Mouse (Mus musculus) B cell, adult 2 months (primary cell): ENCODE data around the gene Kmt5b.

Experiments used
- DNase-seq, 2 experiments: peaks; one replicate each; pipeline ENCODE4 v3.0.0; 2022

Gene Kmt5b

DNA sequence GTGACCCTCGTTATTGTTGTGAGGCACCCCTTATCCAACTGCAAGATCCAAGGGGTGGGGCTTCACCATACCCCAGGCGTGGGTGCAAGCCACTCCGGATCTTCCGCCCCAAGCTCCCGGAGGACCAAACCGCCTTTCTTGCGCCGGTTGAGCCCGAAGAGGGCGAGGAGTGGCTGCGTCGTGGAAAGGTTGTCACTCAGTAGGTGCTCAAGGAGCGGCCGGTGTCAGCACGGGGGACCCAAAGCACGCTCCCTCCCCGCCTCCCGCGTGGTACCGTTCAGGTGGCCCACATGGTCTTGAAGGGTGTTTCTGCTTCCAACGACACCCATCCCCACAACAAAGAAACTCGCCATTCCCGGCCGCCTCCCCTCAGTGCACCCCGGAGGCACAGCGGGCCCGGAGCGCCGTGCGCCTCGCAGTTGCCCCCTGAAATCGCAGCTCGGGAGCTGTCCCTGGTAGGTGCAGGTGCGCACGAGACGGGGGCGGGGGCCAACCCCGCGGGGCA is at the start of gene Kmt5b:
Kmt5b (plus strand) TSS at position 146 of the 505 bp plus-strand sequence.
- no peak for DNase-seq

DNA sequence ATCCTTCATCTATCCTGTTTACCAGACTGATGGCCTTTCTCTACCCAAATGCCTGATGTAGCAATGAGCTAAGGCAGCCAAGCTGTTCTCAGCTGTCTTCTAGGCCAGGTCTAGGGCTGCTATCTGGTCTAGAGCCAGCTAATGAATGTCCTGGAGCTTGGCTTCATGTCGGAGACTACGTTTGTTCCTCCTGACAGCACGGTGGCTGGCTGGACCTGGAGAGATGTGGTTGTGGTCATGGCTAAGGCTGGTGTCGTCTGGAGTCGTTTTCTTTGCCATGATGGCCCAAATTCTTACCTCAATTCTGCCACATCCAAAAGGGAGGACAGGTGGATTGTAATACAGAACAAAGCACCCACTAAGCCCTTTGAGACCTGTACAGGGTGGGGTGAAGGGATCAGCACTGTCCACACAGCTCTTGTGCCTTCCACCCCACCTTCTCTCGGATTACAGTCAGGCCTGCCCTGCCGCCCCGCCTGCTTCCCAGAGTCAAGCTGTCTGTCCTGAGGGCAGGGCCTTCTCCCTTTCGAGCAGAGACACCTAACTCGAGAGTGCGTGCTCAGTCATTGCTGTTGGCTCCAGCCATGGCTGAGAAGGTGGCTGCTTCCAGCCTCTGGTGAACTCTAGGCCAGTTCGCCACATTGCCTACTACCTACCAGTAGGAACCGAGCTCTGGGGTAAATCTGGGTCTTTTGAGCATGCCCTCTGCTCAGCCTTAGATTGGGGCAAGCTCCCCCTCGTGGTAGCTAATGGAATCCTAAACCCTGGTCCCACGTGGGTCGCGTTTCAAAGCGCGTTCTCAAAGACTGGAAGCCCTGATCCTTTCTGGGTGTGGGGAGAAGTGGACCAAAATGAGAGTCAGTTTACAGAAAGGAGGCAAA is 48.5 kb upstream of the Kmt5b start:
- DNase-seq: peak; percentile 85 to 87

DNA sequence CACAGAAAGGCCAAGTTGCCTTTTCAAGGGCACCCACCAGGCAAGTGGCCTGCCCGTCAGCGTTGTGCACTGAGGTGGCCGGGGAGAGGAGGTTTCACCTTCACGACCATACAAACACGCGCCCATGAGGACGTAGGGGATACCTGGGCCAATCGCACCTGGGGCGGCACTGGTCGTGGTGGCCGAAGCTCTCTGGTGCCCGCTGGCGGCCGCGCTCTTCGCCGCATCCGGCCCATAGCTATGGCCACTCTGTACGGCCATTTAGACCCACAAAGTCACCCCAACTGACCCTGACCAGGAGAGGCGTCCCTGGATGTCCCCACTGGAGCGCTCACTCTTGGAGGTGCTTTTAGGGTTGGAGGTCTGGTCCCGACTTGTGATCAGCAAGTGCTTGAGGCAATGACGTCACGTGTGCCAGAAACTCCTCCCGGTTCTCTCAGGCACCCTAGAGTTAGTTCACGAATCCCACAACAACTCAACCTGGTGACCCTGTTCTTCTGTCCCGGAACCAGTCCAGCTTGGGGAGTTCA is 47.8 kb upstream of the Kmt5b start:
- DNase-seq: no peak

DNA sequence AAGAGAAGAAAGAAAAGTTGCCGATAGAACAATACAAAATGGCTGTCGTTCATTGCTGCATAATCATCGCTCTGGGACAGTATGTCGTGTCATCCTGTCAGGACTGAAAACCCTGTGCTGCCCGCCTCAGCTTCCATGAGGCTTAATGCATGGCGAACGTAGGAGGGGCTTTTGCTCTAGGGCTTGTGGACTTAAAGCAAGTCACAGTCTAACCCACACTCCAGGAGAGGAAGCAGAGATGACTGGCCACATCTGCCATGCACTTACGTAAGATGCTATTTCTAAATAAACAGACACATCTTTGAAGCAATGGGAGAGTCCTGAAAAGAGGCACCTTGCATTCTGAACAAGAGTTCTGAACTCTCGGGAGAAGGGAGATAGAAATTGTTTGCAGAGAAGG is 44.1 kb upstream of the Kmt5b start:
- DNase-seq: no peak

DNA sequence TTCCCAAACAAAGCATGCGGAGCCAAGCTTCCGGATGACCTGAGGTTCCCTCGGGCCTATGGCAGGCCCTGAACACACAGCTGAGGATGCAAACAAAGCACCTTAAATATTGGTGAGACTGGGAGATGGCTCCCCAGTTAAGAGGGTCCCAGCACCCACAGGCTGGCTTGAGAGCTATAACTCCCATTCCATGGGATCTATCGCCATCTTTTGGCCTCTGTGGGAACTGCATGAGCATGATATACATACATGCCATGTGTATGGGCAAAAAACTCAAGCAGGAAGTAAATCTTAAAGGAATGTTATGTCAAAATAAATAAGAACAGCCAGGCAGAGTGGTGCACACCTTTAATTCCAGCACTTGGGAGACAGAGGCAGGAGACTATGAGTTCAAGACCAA is 43.3 kb upstream of the Kmt5b start:
- peak; percentile 80 to 81 for DNase-seq

DNA sequence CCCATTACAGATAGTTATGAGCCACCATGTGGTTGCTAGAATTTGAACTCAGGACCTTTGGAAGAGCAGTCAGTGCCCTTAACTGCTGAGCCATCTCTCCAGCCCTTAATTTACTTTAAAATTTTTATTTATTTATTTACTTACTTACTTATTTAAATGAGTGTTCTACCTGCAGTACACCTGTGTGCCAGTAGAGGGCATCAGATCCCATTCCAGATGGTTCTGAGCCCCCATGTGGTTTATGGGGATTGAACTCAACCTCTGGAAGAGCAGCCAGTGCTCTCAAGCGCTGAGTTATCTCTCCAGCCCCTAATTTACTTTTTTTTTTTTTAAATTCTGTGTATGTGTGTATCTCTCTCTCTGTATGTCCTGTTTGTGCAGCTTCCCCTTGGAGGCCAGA is 42.4 kb upstream of the Kmt5b start:
- DNase-seq: peak; percentile 81 to 84

DNA sequence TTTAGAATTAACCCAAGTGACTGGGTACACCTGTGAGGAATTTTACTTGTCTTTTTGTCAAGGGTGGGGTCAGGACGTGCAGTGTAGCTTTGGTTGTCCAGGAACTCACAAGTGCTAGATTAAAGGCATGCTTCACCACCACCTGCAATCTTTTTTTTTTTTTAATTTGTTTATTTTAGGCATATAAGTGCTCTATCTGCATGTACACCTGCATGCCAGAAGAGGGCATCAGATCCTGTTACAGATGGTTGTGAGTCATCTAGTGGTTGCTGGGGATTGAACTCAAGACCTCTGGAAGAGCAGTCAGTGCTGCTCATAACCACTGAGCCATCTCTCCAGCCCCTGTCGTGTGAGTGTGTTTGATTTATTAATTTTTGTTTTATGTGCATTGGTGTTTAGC is 38.3 kb upstream of the Kmt5b start:
- DNase-seq: peak in 1 of 2 experiments; percentile 23

DNA sequence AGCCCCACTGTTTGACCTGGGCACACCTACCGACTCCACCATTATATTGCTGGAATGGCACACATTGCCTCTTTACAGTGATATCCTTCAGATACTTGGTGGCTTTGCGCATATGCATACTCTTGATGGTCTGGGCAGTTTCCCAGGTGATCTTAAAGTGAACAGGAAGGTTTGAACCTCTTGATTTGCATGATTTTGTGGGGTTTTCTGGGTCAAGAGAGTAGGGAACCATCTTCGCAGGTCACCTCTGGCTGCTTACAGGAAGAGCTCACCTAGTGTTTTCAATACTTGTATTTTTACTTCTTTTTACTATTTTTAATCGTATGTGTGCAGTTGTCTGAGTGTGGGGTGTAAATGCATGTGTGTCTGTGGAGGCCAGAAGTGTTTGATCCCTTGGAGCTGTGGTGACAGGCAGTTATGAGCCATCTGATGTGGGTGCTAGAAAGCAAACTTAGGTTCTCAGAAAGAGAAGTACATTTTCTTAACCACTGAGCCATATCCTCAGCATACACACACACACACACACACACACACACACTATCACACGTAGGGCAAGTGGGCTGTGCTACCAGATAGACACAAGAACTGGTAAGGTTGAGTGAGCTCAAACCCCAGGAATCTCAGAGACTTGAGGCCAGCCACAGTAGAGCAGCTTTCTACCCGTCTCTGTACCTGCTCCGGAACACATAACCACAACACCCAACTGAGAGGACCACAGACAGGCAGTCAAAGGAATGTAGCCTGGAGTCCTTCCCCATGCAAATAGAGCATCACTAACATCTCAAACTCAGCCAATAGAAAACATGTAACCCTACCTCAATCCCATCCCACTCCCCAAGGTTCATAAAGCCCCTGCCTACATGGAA is 36.2 kb upstream of the Kmt5b start:
- DNase-seq: peak; percentile 57 to 58

DNA sequence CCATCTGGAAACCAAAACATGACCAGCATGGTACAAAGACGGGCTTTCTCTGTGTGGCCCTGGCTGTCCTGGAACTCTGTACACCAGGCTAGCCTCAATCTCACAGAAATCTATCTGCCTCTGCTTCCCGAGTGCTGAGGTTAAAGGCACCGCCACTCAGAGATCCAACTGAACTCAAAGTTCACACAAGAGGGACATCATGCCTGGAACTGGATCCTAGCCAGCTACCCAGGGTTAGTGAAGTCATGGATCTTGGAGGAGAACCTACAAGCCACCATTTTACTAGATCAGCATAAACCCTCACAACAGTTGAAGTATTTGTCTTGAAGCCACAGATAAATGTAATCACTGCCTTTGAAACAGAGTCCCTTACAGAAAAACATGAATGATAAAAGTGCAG is 31.2 kb upstream of the Kmt5b start:
- DNase-seq: no peak

DNA sequence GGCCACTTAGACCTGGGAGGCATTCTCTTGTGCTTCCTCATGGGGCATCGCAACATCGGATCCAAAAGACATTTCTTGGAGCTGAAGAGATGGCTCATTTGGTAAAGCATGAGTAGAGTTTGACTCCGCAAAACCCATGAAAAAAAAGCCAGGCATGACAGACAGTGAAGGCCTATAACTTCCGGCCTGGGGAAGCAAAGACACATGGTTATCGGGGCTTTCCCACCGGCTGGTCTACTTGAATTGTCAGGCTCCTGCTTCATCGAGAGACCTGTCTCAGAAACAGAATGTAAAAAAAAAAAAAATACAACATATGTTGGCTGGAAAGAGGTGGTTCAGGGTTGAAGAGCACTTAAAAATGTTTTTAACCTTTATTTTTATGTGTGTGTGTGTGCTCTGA is 27.6 kb upstream of the Kmt5b start:
- DNase-seq: no peak

DNA sequence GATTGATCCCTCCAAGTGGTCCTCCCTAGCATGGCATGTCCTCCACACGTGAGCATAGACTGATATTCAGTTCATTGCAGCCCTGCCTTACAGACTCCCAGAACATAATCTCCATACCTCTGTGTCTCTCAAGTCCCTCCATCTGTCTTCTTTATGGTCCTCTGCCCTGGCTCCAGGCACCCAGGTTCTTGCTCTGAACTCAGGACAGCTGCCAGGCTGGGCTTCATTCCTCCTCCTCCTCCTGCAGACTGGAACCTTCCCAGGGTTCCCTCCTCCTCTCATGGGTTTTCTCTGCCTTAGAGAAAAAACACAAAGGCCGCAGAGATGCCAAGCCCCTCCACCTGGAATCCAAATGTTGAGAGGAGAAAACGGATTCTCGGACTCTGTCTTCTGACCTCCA is 24.5 kb upstream of the Kmt5b start:
- DNase-seq: no peak

DNA sequence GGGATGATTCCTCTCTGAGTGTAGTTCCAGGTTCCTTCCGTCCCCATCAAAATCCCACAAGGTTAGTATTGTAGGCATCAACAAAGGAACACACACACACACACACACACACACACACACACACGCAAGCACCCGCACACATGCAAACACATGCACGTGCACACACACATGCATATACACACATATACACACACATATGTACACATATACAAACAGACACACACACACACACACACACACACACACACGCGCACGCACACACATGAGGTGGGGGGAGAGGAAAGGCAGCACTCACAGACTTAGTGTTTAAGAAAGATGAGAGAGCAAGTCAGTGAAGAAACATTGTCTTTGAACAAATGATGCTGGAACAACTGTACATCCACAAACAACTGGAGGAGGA is 23.9 kb upstream of the Kmt5b start:
- no peak for DNase-seq

DNA sequence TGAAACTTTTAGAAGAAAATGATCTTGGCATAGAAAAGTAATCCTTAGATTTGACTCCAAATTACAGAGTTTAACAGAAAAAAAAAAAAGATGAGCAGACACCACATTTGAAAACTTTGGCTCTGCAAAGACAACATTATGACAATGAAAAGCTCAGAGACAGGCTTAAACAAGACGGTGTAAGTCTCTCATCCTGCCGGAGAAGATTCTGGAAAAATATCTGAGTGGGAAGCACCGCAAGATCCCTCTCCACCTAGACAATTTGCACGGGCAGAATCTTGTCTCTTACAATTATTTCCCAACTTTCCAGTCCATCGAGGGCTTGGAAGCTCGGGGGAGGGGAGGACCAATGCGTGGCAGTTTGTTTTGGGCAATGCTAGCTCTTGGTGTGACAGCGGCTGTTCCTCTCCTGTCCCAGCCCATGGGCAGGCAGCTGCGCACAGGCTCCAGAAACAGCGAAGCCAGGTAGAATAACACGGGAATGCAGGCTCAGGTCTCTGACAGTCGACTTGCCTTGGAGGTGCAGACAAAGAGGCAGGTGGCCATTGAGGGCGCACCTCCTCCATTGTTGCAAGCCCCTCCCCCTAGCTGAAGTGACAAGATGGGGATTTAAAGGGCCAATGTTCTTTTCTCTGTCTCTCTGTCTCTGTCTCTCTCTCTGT is 23.2 kb upstream of the Kmt5b start:
- peak; percentile 35 to 37 for DNase-seq

DNA sequence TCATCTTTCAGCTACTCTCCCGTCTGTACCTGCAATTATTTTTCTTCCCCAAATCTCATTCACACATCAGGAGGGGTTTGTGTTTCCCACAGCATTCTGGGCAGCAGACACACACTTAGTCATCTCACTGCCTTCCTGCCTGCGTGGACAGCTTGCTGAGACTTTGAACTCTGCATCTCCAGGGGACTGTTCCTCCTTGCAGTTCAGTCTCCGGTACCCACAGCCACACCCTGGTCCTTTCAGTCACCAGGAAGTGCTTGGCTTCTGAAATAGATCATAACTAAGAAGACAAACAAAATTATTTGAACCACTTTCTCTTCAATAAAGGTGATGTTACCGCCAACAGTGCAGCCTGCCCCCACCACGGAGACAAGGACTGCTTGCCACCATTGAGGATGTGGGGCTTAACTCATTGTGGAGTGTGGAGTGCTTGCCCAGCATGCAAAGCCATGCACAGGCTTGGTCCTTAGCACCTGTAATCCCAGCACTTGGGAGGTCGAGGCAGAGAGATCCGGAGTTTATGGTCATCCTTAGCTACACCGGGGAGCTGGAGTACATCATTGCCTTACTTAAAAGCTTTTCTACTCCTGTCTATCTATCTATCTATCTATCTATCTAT is 14.5 kb upstream of the Kmt5b start:
- peak in 1 of 2 experiments; percentile 14 for DNase-seq

DNA sequence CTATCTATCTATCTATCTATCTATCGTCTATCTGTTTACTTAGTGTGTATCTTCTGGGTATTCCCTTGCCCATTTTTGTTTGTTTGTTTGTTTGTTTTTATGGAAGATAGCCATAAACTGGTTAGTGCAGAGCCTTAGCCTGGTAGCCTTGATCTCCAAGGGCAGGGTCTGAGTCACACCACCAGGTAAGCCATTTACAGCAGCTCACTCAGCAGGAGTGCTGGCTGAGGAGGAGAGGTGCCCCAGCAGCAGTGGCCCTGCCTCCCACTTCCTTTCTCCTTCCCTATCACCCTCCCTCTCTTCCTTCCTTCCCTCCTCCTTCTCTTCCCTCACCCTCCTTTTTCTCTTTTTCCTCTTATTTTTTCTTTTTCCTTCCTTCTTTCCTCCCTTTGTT is 14.0 kb upstream of the Kmt5b start:
- no peak for DNase-seq

DNA sequence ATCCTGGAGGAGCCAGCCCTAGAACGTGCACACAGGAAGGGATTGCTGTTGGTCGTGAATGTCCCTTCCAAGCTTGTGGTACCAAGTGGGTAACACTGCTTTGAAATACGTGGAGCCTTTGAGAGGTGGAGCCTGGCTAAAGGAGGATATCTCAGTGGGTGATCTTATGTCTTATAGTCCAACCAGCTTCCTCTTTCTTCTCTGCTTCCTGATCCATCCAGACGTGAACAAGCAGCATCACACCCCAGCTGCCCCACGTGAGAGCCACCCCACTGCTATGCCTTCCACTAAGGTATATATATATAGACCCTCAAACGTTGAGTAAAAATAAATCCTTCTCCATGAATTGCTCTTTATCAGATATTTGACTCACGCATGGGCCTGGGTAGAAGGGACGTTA is 13.5 kb upstream of the Kmt5b start:
- DNase-seq: peak; percentile 42 to 56

DNA sequence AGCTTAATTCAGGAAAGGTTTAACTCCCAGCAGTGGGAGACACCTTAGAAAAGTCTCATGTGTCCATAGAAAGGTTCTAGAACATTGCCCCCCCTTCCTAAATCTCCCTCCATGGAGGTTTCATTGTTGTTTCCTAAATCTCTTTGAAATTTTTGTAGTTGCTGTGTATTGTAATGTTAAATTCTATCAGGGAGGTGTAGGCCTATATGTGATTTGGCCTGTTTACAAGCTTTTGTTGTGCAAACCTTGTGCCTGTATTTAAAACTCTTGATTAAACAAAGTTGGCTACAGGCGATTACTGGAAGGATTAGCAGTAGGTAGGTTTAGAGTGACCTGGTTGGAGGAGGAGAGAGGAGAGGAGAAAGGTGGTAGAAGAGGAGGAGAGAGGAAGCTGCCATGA is 9.4 kb upstream of the Kmt5b start:
- no peak for DNase-seq

DNA sequence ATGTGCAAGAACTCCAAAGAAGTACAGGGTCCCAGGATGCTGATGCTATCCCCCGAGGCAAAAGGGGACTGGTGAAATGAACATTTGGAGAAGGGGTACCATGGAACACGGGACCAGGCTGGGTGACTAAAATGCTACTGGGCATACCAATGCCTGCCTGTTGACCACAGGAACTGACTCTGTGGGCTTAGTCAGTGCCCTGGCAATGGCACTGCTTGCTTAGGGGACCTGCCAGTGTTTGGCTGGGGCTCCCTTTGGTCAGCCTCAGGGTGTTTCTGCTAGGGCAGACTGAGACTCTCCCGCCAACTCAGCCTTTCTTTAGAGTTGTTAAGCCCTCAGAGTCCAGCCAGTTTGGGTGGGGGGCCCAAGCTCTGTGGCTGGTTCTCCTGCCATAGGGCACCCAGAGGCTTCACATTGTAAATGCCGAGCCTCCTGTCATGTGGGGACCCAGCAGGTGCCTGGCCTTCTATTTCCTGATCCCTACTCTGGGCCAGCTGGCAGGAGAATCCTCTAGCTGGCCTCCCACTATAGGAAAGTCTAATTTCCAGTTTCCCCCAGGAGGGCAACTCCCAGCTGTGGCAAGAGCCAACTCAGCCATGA is 1.9 kb upstream of the Kmt5b start:
- no peak for DNase-seq

DNA sequence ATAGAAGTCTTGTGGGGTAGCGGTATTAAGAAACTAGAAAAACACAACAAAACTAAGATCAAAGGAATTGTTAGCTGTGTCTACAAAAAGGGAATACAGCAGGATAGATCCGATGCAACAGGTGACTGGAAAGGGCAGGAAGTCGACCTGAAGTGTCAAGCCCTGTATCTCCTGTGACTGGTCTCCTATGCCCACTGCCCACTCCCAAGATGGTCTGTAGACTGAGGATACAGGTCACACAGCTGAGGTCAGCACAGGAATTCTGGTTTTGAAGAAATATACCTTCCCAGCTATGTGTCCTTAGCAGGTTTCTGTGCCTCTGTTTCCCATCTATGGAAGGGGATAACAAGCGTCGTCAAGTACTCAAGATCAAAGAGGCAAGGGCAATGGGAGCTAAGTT is 843 bp upstream of the Kmt5b start:
- no peak for DNase-seq

DNA sequence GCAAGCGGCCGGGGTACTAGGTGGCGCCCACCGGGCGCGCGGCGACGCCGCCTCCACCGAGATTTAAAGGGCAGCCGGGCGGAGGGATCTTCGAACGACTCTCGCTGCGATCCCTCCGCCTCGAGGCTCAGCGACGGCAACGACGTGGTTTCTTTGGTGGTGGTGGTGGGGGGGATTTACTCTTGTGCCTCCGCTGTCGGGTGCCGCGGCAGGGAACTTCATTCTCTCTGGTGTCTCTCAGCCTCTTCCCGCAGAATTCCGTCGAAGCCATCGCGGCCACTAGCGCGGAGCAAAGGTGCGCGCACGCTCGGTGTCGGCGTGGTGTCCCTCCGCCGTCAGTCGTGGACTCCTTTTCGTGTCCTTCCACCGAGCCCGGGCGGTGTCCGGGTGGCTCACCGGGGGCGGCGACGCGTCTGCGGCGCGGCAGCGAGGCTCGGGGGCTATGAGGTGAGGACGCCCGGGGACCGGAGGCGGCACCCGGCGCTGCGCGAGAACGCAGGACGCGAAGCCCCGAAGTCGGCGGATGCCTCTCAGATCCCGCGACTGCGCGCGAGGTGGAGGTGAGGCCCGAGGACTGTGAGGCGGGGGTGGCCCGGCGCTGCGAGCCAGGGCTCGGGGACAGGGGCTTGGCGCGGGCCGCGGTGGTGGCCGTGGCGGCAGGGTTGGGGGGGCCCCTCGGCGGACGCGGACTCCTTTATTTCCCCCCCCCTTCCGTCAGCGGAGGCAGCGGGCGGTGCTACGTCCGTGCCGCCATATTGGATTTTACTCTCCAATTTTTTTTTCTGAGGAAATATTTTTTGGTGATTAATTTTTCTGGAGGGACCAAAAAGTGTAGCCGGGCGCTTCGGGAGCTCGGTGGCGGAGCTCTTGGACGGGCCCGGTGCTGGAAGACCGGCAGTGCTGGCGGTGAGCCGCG is 818 bp downstream of the Kmt5b start:
- peak; percentile 87 to 91 for DNase-seq
